Mouse (Mus musculus): ENCODE measurements around the gene Aggf1. TPM values are rescaled to one million over a fixed set of nuclear protein-coding genes. Genes with fewer than 3 reads are reported as not detected.
"Not testable (repeated sequence)": the region's sequence is repeated elsewhere in the genome, so short reads cannot be mapped to it uniquely, and the experiment has no call there.

The Aggf1 gene
- 10 to 100 TPM; 50.1 to 51.2 TPM for total RNA-seq (2021)

- intact Hi-C loops (cut with DNase I) = no loop called here
- DNase-seq (ENCODE audit: low spot score in 2 of 2) = peak; percentile 92 to 93
Measured at GRCm38 (mm10) chr13:95374701-95375553, at the start of gene Aggf1. Aggf1 (minus strand) TSS chr13:95375352.

- intact Hi-C loops (cut with DNase I) = no loop called here
- no peak for DNase-seq (ENCODE audit: low spot score in 2 of 2)
Measured at GRCm38 (mm10) chr13:95424932-95425331, 49.8 kb upstream of the Aggf1 start.

GRCm38 (mm10) chr13:95419204-95419749, 44.1 kb upstream of the Aggf1 start:
- intact Hi-C loops (cut with DNase I) = no loop called here
- DNase-seq (ENCODE audit: low spot score in 2 of 2) = no peak

- intact Hi-C loops (cut with DNase I) = no loop called here
- DNase-seq (ENCODE audit: low spot score in 2 of 2) = no peak
Measured at GRCm38 (mm10) chr13:95418575-95419203, 43.5 kb upstream of the Aggf1 start.

GRCm38 (mm10) chr13:95412257-95412656, 37.1 kb upstream of the Aggf1 start:
- intact Hi-C loops (cut with DNase I) = no loop called here
- DNase-seq (ENCODE audit: low spot score in 2 of 2) = no peak

GRCm38 (mm10) chr13:95393242-95393641, 18.1 kb upstream of the Aggf1 start:
- intact Hi-C loops (cut with DNase I) = no loop called here
- no peak for DNase-seq (ENCODE audit: low spot score in 2 of 2)

GRCm38 (mm10) chr13:95389866-95390865, 15.0 kb upstream of the Aggf1 start:
- intact Hi-C loops (cut with DNase I) = loop anchor here (1.0 kb wide), 1 partner anchor 91 kb away; no protein-coding TSS in a partner anchor

GRCm38 (mm10) chr13:95388226-95388625, 13.1 kb upstream of the Aggf1 start:
- DNase-seq (ENCODE audit: low spot score in 2 of 2) = no peak
- intact Hi-C loops (cut with DNase I) = no loop called here

More at GRCm38 (mm10) chr13:95389866-95390865, 15.0 kb upstream of the Aggf1 start:
- peak; percentile 69 to 78 for DNase-seq (ENCODE audit: low spot score in 2 of 2)

- intact Hi-C loops (cut with DNase I) = no loop called here
- no peak for DNase-seq (ENCODE audit: low spot score in 2 of 2)
Measured at GRCm38 (mm10) chr13:95382418-95382817, 7.3 kb upstream of the Aggf1 start.

GRCm38 (mm10) chr13:95378696-95379095, 3.5 kb upstream of the Aggf1 start:
- no peak for DNase-seq (ENCODE audit: low spot score in 2 of 2)
- intact Hi-C loops (cut with DNase I) = no loop called here

- DNase-seq (ENCODE audit: low spot score in 2 of 2); intact Hi-C loops (cut with DNase I): not testable (repeated sequence)
Measured at GRCm38 (mm10) chr13:95376689-95377289, 1.6 kb upstream of the Aggf1 start.

GRCm38 (mm10) chr13:95375554-95375914, 382 bp upstream of the Aggf1 start:
- no peak for DNase-seq (ENCODE audit: low spot score in 2 of 2)
- intact Hi-C loops (cut with DNase I) = no loop called here

GRCm38 (mm10) chr13:95366356-95366755, 8.8 kb downstream of the Aggf1 start:
- intact Hi-C loops (cut with DNase I) = no loop called here
- no peak for DNase-seq (ENCODE audit: low spot score in 2 of 2)

GRCm38 (mm10) chr13:95363440-95363839, 11.7 kb downstream of the Aggf1 start:
- DNase-seq (ENCODE audit: low spot score in 2 of 2) = no peak
- intact Hi-C loops (cut with DNase I) = no loop called here

GRCm38 (mm10) chr13:95358223-95358622, 16.9 kb downstream of the Aggf1 start:
- intact Hi-C loops (cut with DNase I) = no loop called here
- no peak for DNase-seq (ENCODE audit: low spot score in 2 of 2)

- intact Hi-C loops (cut with DNase I) = no loop called here
- no peak for DNase-seq (ENCODE audit: low spot score in 2 of 2)
Measured at GRCm38 (mm10) chr13:95348476-95348875, 26.7 kb downstream of the Aggf1 start.

GRCm38 (mm10) chr13:95347018-95347696, 28.0 kb downstream of the Aggf1 start:
- peak; percentile 75 for DNase-seq (ENCODE audit: low spot score in 2 of 2)
- intact Hi-C loops (cut with DNase I) = loop anchor here (2.0 kb wide), 1 partner anchor 328 kb away; no protein-coding TSS in a partner anchor

GRCm38 (mm10) chr13:95345869-95346268, 29.3 kb downstream of the Aggf1 start:
- no peak for DNase-seq (ENCODE audit: low spot score in 2 of 2)
- intact Hi-C loops (cut with DNase I) = loop anchor here (2.0 kb wide), 1 partner anchor 327 kb away; no protein-coding TSS in a partner anchor

All from left cerebral cortex, postnatal 36 days (tissue).